Mouse (Mus musculus) heart, embryonic 12.5 days (tissue): Measurements from ENCODE around the gene Ist1. TPM values are rescaled to one million over a fixed set of nuclear protein-coding genes. Genes with fewer than 3 reads are reported as not detected.

Experiments used
- ATAC-seq: fragments of 200-750 bp; cut with Nextera tagmentation; 2 replicates; pipeline ENCODE4 v1.8.0; 2017; ENCODE audit warnings: moderate TSS enrichment, moderate library complexity; ENCODE audit not compliant: insufficient number of reproducible peaks, low FRiP score
- H3K27ac ChIP-seq: fragments of 300-500 bp; sonication (generic); 2 replicates; pipeline ENCODE4 v1.5.1; 2016; ENCODE audit warnings: mild to moderate bottlenecking, moderate library complexity; ENCODE audit not compliant: poor library complexity, severe bottlenecking
- H3K27me3 ChIP-seq: fragments of 300-500 bp; sonication (generic); replicated peaks from 2 replicates; pipeline ENCODE4 v1.6.1; 2016; ENCODE audit warnings: mild to moderate bottlenecking, moderate library complexity
- H3K36me3 ChIP-seq: fragments of 300-500 bp; sonication (generic); 2 replicates; pipeline ENCODE4 v1.6.1; 2016; ENCODE audit warnings: mild to moderate bottlenecking, moderate library complexity
- H3K4me1 ChIP-seq: fragments of 300-500 bp; sonication (generic); replicated peaks from 2 replicates; pipeline ENCODE4 v1.6.1; 2016; ENCODE audit warnings: mild to moderate bottlenecking
- H3K4me2 ChIP-seq: fragments of 300-500 bp; sonication (generic); 2 replicates; pipeline ENCODE4 v1.6.1; 2016; ENCODE audit warnings: mild to moderate bottlenecking, moderate library complexity
- H3K4me3 ChIP-seq: fragments of 300-500 bp; sonication (generic); 2 replicates; pipeline ENCODE4 v1.5.1; 2016; ENCODE audit warnings: mild to moderate bottlenecking
- H3K9ac ChIP-seq: fragments of 300-500 bp; sonication (generic); 2 replicates; pipeline ENCODE4 v1.6.1; 2016; ENCODE audit warnings: mild to moderate bottlenecking, moderate library complexity
- H3K9me3 ChIP-seq: fragments of 300-500 bp; sonication (generic); replicated peaks from 2 replicates; pipeline ENCODE4 v1.6.1; 2016; ENCODE audit warnings: mild to moderate bottlenecking, moderate library complexity
- WGBS: fragments of 180-500 bp; shearing (Covaris S2); methylation state at CpG from one replicate; pipeline ENCODE4 v1.1.7; 2016; 5-methylcytosine and 5-hydroxymethylcytosine counted together
- polyA plus RNA-seq: library from polyadenylated mRNA; unstranded; fragments of >200 nt; fragmentation: Nextera tagmentation; extraction: Ambion mirVana; gene quantifications from 2 replicates; pipeline ENCODE4 v1.2.1, GENCODE M21; 2016

Gene Ist1
- polyA plus RNA-seq, result 92.8 and 96.2 TPM in 2 replicates

DNA sequence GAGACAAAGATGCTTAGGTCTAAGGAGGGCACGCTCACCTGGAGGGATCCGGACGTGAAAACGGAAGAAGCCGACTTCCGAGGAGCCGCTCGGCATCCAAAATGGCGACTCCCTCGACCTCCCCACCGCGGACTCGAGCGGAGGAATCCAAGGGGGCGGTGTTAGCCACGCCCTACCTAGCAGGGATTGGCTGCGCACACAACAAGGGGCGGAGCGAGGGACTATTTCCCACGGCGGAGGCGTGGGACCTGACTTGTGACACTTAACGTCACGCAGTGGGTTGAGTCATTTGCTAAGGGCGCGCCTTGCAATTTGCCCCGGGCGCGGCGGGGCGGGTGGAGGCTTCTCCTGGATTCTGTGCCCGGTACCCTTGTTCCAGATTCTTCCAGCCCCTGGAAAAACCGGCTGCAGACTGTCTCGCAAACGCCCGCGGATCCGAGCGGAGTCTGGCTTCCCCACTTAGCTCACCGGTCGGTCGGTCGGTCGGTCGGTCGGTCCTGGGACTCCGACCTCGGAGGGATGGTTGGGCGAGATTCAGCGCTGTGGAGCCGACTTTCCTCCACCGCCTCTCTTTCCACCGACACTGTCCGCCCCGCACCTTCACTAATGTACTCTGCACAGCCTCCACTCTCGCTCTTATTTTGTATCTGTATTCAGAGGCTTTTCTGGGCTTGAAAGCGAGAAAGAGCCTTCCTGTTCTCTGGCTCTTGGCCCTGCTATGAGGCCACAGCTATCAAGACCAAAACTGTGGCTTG is at the start of gene Ist1:
Gene Ist1 (minus strand): TSS at position 115 of the 755 bp plus-strand sequence.
- under 1% methylated on average over 57 of the region's 57 CpGs for WGBS
- Histone ChIP-seq H3K9me3 (no peaks in the 10 kb centered on the region), H3K9ac (peak within 1 kb of the TSS; percentile 92), H3K4me1 (peaks cover 20% of the 10 kb centered on the region), H3K27ac (peak within 1 kb of the TSS; percentile 77), H3K36me3 (peaks cover 7% of the 10 kb centered on the region; the same call in 1 of the 2 replicates), H3K4me3 (peak within 1 kb of the TSS; percentile 83), H3K27me3 (no peaks in the 10 kb centered on the region), H3K4me2 (peak within 1 kb of the TSS; percentile 94)
- ATAC-seq, result peak; percentile 100

DNA sequence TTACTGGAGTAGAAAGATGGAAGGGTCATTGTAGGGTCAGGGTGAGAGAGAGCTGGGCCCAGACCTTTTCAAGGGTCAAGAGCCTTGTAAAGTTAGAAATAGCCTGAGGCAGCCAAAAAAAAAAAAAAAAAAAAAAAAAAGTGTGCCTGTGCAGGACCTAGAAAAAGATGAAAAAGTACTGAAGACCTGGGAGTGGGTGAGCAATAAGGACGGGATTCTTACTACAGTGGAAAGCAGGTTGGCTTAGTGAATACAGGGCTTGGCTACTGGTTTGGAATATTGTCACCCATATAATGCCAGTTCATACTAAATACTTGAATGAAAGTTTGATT is 45.0 kb upstream of the Ist1 start:
- Histone ChIP-seq H3K4me1 (peaks cover 9% of the 10 kb centered on the region), H3K9ac (no peak overlapping the region), H3K36me3 (peaks cover 19% of the 10 kb centered on the region), H3K27me3 (no peaks in the 10 kb centered on the region), H3K4me3 (peak overlapping the region; percentile 83), H3K9me3 (no peaks in the 10 kb centered on the region), H3K4me2 (peak overlapping the region; percentile 93), H3K27ac (no peak overlapping the region)
- no peak; the same call in 1 of the 2 replicates for ATAC-seq
- WGBS, result 86% methylated on average over 1 of the region's 1 CpGs

- Histone ChIP-seq H3K9ac (peak within 1 kb of the TSS; percentile 93), H3K9me3 (no peaks in the 10 kb centered on the region), H3K4me1 (peaks cover 9% of the 10 kb centered on the region), H3K4me2 (peak within 1 kb of the TSS; percentile 93), H3K4me3 (peak within 1 kb of the TSS; percentile 83), H3K27me3 (no peaks in the 10 kb centered on the region), H3K27ac (peak within 1 kb of the TSS; percentile 65), H3K36me3 (peaks cover 25% of the 10 kb centered on the region)
- ATAC-seq, result peak; percentile 90
- under 1% methylated on average over 59 of the region's 59 CpGs for WGBS
These were observed 44.4 kb upstream of the Ist1 start, which contains the start of gene Atxn1l for GRCm38 (mm10) chr8:109737237-109738048. Gene Atxn1l, minus strand, starts transcription at chr8:109737739.

DNA sequence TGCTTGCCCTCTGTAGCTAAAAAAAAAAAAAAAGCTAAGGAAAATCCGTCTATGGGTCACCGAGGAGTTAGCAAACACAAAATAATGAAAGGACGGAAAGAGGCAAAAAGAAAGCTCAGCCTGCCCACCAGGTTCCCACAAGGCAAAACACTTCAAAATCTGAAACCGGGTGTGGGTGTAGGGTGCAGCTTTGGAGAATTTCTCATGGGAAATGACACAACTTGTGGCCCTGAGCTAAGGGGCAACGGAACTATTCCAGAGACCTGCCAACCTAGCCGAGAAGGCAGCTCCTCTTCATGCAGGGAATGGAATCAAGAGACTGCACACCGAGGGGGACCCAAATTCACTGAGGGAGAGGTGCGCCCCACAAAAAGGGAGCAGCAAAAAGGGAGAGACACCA is 43.8 kb upstream of the Ist1 start:
- no peak for ATAC-seq
- H3K4me1 ChIP-seq, result peaks cover 9% of the 10 kb centered on the region
- peak overlapping the region; percentile 65 for H3K27ac ChIP-seq
- H3K36me3 ChIP-seq, result peaks cover 31% of the 10 kb centered on the region
- peak overlapping the region; percentile 93 for H3K9ac ChIP-seq
- H3K4me2 ChIP-seq, result peak overlapping the region; percentile 93
- 12% methylated on average over 8 of the region's 8 CpGs for WGBS
- H3K4me3 ChIP-seq, result peak overlapping the region; percentile 83
- H3K27me3 ChIP-seq, result no peaks in the 10 kb centered on the region
- H3K9me3 ChIP-seq, result no peaks in the 10 kb centered on the region

DNA sequence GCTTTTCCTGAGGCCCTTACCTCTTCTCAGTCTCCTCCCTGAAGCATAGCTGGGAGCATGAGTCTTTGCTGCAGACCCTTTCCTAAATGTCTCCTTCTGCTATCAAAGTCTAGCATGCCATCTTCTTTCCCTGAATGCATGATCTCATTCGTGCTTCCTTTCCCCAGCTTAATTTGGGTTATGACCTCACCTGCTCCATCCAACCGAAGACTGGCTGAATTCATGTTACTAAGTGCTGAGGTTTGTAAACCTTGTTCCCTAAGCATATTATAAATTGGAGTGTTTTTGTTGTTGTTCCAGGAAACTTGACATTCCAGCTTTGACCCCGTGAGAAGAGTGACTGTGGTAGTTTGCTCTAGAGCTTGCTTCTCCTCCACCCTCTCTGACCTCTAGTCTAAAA is 41.0 kb upstream of the Ist1 start:
- Histone ChIP-seq H3K4me1 (peaks cover 9% of the 10 kb centered on the region), H3K27me3 (no peaks in the 10 kb centered on the region), H3K27ac (no peak overlapping the region), H3K4me3 (no peak overlapping the region), H3K4me2 (no peak overlapping the region), H3K36me3 (peaks cover 59% of the 10 kb centered on the region), H3K9me3 (no peaks in the 10 kb centered on the region), H3K9ac (no peak overlapping the region)
- 63% methylated on average over 3 of the region's 3 CpGs for WGBS
- no peak for ATAC-seq

DNA sequence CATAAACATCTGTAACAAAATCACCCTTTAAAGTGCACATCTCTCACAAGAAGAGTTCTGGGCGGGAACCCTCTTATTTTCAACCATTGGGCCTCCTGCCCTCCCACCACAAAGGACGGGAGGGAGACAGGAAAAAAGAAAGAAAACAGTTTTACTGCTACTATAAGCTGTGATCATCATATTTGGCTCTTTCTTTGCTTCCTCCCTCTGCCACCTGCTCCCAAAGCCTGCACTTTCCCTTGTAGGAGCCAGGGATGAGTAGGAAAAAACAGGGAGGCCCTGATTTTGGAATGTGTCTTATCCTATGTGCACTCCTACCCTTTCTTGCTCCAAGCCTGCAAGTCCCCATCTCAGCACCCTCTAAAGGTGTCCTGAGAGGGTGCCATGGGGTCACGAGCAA is 38.0 kb upstream of the Ist1 start:
- Histone ChIP-seq H3K9me3 (no peaks in the 10 kb centered on the region), H3K27ac (no peak overlapping the region), H3K4me2 (no peak overlapping the region), H3K4me3 (no peak overlapping the region), H3K36me3 (peaks cover 84% of the 10 kb centered on the region), H3K9ac (no peak overlapping the region), H3K4me1 (peaks cover 4% of the 10 kb centered on the region; the same call in 1 of the 2 replicates), H3K27me3 (no peaks in the 10 kb centered on the region)
- ATAC-seq, result no peak
- 81% methylated on average over 3 of the region's 3 CpGs for WGBS

DNA sequence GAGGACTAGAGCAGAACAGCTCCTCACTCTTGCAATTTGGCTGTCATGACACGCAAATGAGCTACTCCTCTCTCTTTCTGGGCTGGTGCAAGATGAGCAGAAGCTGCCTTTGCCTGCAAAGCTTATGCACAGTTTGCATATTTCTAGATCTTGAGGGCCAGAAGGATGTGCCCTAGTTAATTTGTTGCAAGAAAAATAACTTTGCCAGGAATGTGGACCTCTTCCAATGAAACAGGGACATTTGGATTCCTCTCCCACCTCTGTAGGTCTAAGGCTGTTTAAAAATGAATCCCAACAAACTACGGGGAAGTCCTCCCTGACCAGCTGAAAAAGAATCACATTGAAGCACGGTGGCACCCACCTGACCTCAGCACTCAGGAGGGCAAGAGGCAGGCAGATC is 32.0 kb upstream of the Ist1 start:
- WGBS, result 92% methylated on average over 3 of the region's 3 CpGs

DNA sequence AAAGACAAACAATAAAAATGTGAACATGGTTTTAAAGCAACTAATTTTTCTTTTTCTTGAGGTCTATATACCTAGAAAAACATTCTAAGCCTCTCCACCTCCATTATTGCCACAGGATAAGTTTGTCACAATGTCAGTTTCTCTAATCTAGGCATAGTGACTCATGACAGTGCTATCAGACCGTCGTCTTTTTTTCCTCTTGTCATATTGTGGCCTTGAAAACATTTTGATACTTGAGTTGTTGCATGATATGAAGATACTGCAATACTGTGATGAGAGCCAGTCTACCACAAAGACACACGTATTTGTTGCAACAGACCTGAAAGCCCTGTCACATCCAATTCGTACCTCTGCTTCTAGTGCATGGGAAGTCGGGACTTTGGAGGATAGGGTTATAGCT is 21.9 kb upstream of the Ist1 start:
- Histone ChIP-seq H3K36me3 (peaks cover 89% of the 10 kb centered on the region), H3K4me2 (no peak overlapping the region), H3K27ac (no peak overlapping the region), H3K9me3 (no peaks in the 10 kb centered on the region), H3K9ac (no peak overlapping the region), H3K4me3 (no peak overlapping the region), H3K4me1 (no peaks in the 10 kb centered on the region), H3K27me3 (no peaks in the 10 kb centered on the region)
- ATAC-seq, result no peak
- WGBS, result 85% methylated on average over 5 of the region's 5 CpGs

More for the DNA sequence above, 32.0 kb upstream of the Ist1 start:
- Histone ChIP-seq H3K4me2 (no peak overlapping the region), H3K9me3 (no peaks in the 10 kb centered on the region), H3K4me3 (no peak overlapping the region), H3K27ac (no peak overlapping the region), H3K9ac (no peak overlapping the region), H3K36me3 (peaks cover 93% of the 10 kb centered on the region), H3K4me1 (no peaks in the 10 kb centered on the region), H3K27me3 (no peaks in the 10 kb centered on the region)
- no peak for ATAC-seq

DNA sequence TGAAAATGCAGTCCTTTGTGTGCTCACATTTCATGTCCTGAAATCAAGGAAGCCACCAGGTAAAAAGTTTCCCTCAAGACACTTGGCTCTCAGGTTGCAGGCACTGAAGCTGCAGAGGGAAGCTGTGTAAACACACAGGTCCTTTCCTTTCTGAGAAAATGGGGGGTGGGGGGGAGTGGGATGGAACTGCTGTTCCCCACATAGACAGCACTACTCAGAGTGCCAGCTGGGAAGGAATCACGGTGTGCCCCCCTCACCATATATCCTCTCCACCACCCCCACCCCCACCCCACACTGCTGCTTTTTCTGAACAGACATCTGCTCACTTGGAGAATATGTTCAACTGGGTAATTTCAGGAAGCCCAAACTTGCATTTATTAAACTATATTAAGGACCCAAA is 19.5 kb upstream of the Ist1 start:
- Histone ChIP-seq H3K36me3 (peaks cover 87% of the 10 kb centered on the region), H3K9ac (no peak overlapping the region), H3K27me3 (no peaks in the 10 kb centered on the region), H3K4me1 (peaks cover 2% of the 10 kb centered on the region), H3K4me3 (no peak overlapping the region), H3K4me2 (no peak overlapping the region), H3K27ac (no peak overlapping the region), H3K9me3 (no peaks in the 10 kb centered on the region)
- ATAC-seq, result no peak
- WGBS, result 94% methylated on average over 1 of the region's 1 CpGs

DNA sequence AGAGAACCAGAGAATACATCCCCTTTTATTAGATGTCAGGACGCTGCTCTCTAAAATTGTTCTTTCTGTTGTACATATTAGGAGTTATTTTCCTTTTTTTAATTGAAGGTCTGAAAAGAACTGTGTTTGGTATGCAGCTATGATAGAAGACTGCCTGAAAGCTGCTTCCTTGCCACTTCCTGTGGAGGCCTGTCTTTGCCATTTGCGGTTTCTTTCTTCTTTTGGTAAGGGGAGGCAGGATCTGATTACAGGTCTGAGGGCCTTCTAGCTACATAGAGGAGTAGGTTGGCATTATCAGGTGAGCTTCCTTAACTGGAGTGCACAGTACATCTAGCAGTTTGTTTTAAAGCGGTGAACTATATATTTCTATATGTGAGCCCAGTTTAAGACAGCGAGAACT is 14.9 kb upstream of the Ist1 start:
- no peak overlapping the region for H3K27ac ChIP-seq
- H3K4me1 ChIP-seq, result peaks cover 23% of the 10 kb centered on the region
- 89% methylated on average over 4 of the region's 4 CpGs for WGBS
- no peak overlapping the region for H3K9ac ChIP-seq
- H3K36me3 ChIP-seq, result peaks cover 52% of the 10 kb centered on the region
- no peak overlapping the region for H3K4me2 ChIP-seq
- H3K4me3 ChIP-seq, result no peak overlapping the region
- no peak for ATAC-seq
- H3K27me3 ChIP-seq, result no peaks in the 10 kb centered on the region
- H3K9me3 ChIP-seq, result no peaks in the 10 kb centered on the region

- peaks cover 7% of the 10 kb centered on the region; the same call in 1 of the 2 replicates for H3K27me3 ChIP-seq
- H3K27ac ChIP-seq, result no peak overlapping the region
- peak overlapping the region; percentile 88 for H3K4me2 ChIP-seq
- H3K36me3 ChIP-seq, result peaks cover 41% of the 10 kb centered on the region
- peak overlapping the region; percentile 96; the same call in 1 of the 2 replicates for H3K9ac ChIP-seq
- ATAC-seq, result no peak
- 17% methylated on average over 2 of the region's 2 CpGs for WGBS
- H3K9me3 ChIP-seq, result no peaks in the 10 kb centered on the region
- peaks cover 23% of the 10 kb centered on the region for H3K4me1 ChIP-seq
- H3K4me3 ChIP-seq, result peak overlapping the region; percentile 87
These were observed 13.8 kb upstream of the Ist1 start for GRCm38 (mm10) chr8:109706874-109707237.
